Mouse (Mus musculus) C3H10T1/2 (cell line): ENCODE results near the gene Spin1. TPM values are rescaled to one million over a fixed set of nuclear protein-coding genes. Genes with fewer than 3 reads are reported as not detected.

ENCODE experiments used
- polyA plus RNA-seq, 2 experiments: library from polyadenylated mRNA; unstranded; fragments of >200 nt; fragmentation: generic; extraction: Trizol; gene quantifications; one replicate each; pipeline ENCODE4 v1.2.1; 2012; ENCODE audit warnings: missing spikeins in 2 of 2

The Spin1 gene
- 10 to 100 TPM in 1 of 2 experiments, 1 to 10 TPM in 1; 2.4 to 24.6 TPM for polyA plus RNA-seq

DNA sequence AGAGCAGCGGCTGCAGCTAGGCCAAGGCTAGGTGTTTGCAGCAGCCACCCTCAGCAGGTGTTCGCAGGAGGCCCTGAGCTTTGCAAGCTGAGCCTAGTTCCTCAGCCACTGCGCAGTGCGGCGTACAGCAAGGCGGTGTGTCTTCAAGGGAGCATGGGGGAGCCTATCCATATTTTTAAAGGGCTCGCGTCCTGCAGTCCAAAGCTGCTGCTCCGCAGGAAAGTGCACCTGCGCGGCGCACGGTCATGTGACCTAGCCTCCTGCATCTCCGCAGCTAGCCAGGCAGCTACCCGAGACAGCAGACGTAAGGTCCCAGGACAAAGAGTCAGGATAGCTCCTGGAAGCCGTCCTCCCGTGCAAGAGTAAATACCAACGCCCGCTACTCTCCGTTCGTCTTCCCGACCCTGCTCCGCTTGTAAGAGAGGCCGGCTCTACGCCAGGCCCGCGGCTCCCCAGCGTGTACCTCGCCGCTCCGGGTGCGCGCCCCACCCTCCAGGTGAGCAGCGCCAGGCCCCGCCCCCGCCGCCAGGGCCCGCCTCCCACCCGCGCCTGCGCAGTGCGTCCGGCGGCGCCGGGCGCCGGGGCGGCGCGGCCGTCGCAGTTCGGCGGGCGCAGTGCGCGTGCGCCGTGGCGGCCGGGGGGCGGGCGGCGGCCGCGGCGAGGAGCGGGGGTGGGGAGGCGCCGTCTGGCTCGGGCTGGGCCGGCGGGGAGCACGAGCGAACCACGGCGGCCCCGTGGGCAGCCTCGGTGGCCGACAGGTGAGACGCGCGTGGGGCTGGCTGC, at the start of gene Spin1:
TSS of gene Spin1 (plus strand) at position 648 of the 783 bp plus-strand sequence.

DNA sequence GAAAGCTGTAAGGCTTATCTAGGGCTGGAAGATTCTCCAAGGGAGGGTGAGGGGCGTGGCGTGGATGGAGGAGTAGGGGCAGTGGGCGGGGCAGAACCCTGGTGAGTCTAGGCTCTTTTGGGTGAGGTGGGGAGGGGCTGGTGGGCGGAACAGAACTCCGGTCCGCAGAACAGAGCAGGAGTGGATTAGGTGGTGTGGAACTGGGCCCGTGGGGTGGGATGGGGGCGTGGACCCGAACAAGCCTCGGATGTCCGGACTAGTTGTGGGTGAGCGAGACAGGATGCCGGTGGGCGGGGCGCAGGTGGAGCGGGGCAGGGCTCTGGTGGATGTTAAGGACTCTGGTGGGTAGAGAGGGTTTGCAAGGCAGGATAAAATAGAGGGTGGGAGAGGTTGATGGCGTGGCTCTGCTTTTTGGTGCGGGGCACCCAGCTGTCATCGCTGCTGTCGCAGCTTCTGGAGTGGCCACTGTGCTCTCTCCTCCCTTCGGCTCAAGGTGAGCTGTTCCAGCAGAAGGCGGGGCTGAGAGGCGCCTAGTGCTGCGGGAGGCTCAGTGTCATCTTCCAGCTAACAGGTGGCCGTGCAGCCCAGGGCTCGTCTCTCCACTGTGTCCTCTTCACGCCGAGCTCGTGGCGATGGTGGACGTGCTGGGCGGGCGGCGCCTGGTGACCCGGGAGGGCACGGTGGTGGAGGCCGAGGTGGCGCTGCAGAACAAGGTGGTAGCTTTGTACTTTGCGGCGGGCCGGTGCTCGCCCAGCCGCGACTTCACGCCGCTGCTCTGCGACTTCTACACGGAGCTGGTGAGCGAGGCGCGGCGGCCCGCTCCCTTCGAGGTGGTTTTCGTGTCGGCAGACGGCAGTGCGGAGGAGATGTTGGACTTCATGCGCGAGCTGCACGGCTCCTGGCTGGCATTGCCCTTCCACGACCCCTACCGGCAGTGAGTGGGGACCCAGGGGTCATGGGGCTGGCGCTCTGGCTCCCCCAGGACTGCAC, 70.3 kb downstream of the Spin1 start, which contains the start of gene Nxnl2:
TSS of gene Nxnl2 (plus strand) at position 332 of the 990 bp plus-strand sequence.

Other genes with a start within 250 kb of the Spin1 start
- under 1 TPM; 0.01 to 0.02 TPM for gene Nxnl2, start 70.1 kb downstream of the Spin1 start, polyA plus RNA-seq